Mouse (Mus musculus): Measurements from ENCODE around the gene Pum2.

DNA sequence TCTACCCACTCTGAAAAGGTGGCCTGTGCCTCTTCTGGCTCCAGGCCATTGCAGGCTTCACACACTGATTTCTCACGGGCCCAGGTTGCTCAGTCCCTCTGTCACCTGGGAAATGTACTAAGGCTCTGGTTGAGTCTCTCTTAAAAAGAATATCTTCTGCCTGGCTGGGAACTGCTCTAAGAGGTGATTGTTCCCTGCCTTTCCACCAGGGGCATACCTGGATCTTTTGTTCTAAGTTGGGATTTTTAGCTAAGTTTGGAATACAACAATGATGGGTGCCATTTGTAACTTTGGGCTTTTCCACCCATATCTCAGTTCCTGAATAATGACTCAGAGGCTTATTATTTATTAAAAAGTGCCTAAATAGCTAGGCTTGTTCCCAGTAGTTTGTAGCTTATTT lies 53.0 kb downstream of the Pum2 start:
- TF ChIP-seq POLR2A (IDR thresholded peaks at IDR 0.05; ENCODE audit: borderline replicate concordance, control insufficient read depth, low read depth, low read length) (no peak), CTCF (IDR thresholded peaks at IDR 0.05; ENCODE audit: control insufficient read depth, insufficient read depth, low read length) (no peak)

Measured in bone marrow, adult 2 months (tissue).